Mouse (Mus musculus) megakaryocyte, adult 5-6 weeks (primary cell): ENCODE results near the gene Spag8. TPM values are rescaled to one million over a fixed set of nuclear protein-coding genes. Genes with fewer than 3 reads are reported as not detected.

Source experiments
- ATAC-seq: 2 replicates; pipeline ENCODE4 v1.8.0; 2016; ENCODE audit warnings: mild to moderate bottlenecking, inconsistent platforms; ENCODE audit not compliant: poor library complexity, severe bottlenecking
- total RNA-seq, 2 experiments: library from RNA; stranded (forward) in 1 of 2; stranded (reverse) in 1 of 2; fragments of 153-499, 151-499 nt in 1 of 2; fragments of 221-1000, 200-1000 nt in 1 of 2; gene quantifications; 2 replicates each; pipeline versions ENCODE4 v1.2.3 to v1.2.4; 2015 to 2017

Gene Spag8
- not detected in 2 replicates for total RNA-seq (2015)
- not detected in 2 replicates for total RNA-seq (2017)

DNA sequence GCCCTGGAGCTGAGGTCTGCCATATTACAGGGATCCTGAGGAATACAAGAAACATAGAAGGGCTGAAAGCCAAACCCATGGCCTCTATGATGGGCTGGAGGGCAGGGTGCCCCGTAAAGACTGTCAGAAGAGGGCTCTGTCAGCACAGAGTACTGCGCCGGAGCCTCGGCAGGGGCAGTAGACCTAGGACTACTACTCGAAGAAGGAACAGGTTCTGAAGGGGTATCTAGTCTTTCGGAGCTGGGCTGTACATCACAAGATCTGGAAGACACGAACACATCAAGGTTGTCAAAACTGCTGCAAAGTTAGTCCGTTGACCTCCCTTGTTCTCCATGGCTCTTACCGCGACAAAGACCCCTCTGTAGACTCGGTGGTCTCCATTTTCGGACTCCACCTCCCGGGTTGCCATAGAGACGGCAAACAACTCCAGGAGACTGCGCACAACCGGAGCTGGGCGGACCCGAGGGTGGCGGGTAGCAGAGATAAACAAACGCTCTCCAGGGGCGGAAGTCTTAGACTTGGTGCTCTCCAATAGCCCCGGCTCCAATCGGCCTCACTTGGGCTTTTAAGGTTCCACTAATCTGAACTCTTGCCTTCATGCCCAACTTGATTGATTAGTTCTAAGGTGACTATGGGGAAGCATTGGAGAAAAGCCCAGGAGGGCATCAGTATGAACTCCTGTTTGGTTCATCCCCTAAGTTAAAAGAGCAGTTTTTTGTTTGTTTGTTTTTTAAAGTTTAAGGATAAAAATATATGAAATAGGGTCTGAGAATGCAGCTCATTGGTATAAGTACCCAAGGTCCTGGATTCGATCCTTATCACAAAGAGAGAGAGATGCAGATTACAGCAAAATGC, at the start of gene Spag8:
TSS of gene Spag8 (minus strand) at position 434 of the 855 bp plus-strand sequence.
- no peak for ATAC-seq

DNA sequence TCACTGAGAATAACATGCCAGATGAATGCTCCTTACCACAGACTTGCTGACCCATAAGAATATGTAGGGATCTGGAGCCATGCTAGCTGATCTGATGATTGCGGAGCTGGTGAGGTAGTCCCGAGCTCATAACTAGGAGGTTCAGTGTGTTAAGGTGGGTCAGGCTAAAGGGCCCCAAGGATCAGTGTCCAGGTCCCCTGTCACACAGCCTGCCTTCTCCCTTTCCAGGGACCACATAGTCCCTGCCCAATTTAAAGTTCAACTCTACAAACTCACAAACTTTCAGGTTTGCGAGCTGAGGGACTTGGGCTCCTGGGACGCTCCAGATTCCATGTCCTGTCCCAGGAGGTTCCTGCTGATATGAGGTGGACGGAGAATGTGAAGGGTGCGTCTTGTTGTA, 47.3 kb upstream of the Spag8 start, which contains the start of gene Olfr70:
TSS of gene Olfr70 (minus strand) at position 101 of the 400 bp plus-strand sequence.
- no peak for ATAC-seq

GRCm38 (mm10) chr4:43696561-43696960, 43.2 kb upstream of the Spag8 start:
- ATAC-seq = no peak

DNA sequence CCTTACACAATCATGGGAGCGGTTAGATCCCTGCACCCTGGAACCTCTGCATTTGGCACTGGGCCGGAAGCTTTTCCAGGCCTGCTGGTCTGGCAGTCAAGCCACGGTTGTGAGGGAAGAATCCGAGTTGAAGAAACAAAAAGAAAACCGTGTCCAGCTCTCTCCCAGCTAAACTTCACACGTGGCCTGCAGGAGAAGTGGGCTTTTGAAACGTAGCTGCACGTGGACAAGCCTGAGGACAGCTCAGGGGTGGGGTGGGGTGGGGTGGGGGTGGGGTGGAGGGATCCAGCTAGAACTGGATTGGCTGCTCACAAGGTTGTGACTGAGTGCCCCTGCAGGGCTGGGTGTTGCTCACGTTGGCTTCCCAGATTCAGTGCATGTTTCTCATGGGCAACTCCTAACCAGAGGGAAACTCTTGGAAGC, 41.9 kb upstream of the Spag8 start:
- no peak for ATAC-seq

DNA sequence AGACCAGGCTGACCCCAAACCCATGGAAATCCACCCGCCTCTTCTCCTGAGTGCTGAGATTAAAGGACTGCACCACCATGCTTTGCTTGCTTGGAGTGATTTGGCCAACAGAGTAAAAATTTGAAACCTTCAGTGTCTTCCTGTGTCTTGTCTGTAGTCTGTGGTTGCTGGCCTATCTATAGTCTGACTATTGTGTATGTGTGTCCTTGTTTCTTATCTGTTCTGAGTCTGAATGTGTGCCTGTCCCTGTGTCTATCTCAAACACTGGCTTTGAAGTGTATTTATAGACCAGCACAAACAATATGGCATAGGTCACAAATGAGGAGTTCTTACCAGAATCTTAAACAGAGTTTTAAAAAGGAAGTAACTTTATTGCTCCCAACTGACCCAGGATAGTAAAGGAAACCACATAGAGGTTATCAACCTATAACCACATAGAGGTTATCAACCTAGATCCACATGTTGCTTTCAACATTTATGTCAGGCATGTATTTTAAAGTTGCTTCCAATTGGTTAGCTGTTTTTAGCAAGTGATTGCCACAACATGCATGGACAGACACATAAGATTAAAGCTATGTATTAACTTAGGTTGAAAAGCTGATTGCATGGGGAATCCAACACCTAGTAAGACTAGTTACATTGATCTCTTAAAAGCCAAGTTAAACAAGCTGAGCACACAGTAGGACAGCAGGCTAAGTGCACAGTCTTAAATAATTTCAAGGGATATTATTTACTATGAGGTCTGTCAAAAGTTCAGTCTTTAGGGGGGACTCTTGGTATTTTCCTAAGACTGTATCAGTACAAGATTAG, 41.2 kb upstream of the Spag8 start:
- ATAC-seq = no peak

GRCm38 (mm10) chr4:43693806-43694241, 40.4 kb upstream of the Spag8 start:
- peak; percentile 82 for ATAC-seq

GRCm38 (mm10) chr4:43691026-43691425, 37.6 kb upstream of the Spag8 start:
- no peak for ATAC-seq

DNA sequence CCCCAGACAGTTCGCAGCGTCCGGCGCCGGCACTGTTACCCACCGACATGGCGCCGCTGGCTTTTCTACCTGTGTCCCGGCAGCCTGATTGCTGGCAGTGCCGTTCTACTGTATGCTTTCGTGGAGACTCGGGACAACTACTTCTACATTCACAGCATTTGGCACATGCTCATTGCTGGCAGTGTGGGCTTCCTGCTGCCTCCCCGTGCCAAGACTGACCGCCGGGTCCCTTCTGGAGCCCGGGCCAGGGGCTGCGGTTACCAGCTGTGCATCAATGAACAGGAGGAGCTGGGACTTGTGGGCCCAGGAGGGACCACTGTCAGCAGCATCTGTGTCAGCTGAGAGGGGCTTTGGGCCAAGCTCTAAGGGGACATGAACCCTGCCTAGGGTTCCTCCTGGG, 36.6 kb upstream of the Spag8 start:
- ATAC-seq = no peak

GRCm38 (mm10) chr4:43679416-43680043, 26.1 kb upstream of the Spag8 start:
- no peak for ATAC-seq

- ATAC-seq = no peak
Observed at GRCm38 (mm10) chr4:43678541-43678940, 25.1 kb upstream of the Spag8 start.

GRCm38 (mm10) chr4:43675608-43676007, 22.2 kb upstream of the Spag8 start:
- ATAC-seq = no peak

DNA sequence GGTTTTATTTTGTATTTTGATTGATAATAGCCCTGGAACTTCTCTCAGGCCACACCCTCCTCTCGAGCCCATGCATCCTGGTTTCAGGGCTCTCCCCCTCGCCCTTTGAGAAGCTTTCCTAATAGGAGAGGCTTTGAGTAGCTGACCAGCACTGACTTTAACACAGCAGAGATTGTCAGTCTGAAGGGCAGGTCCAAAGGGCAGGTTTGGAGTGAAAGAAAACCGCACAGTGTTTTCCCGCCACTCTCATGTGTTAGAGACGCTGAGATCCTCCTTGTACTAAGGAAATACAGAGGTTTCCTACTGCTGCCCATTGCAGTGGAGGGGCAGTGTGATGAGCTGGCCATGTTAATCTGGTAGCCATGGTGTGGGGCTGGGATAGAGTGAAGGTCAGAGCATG, 21.6 kb upstream of the Spag8 start:
- ATAC-seq = no peak

GRCm38 (mm10) chr4:43673703-43674102, 20.3 kb upstream of the Spag8 start:
- no peak for ATAC-seq

- ATAC-seq = peak; percentile 59
Observed at GRCm38 (mm10) chr4:43672070-43672469, 18.7 kb upstream of the Spag8 start.

- ATAC-seq = peak; percentile 26; the same call in 1 of the 2 replicates
Observed at GRCm38 (mm10) chr4:43669428-43669794, 16.0 kb upstream of the Spag8 start.

DNA sequence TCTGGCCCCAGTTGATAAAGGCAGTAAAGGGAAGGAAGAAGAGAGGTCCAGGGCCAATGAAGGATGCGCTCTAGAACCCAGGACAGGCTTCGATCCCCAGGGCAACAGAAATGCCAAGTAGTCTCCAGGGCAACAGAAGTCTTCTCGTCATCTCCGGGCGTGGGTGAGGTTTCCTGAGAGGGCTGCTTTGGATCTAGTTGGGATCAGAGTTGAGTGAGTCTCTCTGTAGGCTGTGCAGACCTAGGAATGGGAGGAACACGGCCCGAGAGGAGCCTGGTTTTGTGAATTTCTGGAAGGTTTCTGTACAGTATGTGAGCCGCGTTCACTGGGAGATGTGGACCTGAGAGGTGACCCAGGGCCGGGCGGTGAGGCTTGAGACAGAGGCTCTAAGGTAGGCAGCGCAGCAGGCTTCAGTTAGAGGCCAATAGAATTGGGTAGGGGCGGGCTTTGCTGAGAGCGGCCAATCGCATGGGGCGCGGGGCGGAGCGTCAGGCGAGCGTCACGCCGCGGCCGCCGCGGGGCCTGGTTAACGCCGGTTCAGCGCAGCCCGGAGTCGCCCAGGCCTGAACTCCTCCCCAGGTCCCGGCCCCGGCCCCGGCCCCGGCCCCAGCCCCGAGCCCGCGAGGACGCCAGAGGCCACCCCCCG, 15.5 kb upstream of the Spag8 start, which contains the start of the genes Tmem8b and Fam221b:
TSS of gene Tmem8b (plus strand) at position 190 of the 646 bp plus-strand sequence.
TSS of gene Fam221b (minus strand) at position 364 of the 646 bp plus-strand sequence.
- peak; percentile 95 for ATAC-seq

DNA sequence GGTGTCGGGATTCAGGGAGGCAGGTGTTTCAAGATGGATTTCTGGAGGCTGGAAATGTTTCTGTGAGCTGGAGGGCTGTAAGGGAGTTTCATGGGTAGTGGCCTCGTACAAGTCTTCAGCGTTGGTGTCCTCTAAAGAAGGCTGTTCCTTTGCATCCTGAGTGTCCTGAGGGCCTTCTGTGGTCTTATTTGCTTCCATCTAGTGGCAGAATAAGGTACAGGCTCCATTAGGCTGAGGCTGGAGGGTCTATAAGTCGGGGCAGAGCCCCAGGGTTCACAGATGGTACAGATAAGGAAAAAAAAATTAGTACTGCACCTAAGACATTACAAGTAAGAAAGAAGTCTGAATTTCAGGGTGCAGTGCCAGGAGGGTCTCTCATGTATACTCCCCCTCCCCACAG, 13.0 kb upstream of the Spag8 start:
- no peak for ATAC-seq

DNA sequence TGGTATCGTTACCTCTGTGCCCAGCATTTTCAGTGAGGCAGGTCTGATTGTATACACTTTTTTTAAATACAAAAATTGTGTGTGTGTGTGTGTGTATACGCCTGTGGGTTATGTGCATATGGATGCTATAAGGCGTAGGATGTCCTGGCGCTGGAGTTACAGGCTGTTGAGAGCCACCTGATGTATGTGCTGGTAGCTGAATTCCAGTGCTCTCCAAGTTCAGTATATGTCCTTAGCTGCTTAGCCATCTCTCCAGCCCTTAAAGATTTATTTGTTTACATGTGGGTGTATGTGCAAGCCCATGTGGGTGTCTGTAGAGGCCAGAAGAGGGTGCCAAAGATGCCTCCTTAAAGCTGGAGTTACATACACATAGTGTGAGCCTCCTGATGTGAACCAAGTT, 3.8 kb upstream of the Spag8 start:
- no peak for ATAC-seq

DNA sequence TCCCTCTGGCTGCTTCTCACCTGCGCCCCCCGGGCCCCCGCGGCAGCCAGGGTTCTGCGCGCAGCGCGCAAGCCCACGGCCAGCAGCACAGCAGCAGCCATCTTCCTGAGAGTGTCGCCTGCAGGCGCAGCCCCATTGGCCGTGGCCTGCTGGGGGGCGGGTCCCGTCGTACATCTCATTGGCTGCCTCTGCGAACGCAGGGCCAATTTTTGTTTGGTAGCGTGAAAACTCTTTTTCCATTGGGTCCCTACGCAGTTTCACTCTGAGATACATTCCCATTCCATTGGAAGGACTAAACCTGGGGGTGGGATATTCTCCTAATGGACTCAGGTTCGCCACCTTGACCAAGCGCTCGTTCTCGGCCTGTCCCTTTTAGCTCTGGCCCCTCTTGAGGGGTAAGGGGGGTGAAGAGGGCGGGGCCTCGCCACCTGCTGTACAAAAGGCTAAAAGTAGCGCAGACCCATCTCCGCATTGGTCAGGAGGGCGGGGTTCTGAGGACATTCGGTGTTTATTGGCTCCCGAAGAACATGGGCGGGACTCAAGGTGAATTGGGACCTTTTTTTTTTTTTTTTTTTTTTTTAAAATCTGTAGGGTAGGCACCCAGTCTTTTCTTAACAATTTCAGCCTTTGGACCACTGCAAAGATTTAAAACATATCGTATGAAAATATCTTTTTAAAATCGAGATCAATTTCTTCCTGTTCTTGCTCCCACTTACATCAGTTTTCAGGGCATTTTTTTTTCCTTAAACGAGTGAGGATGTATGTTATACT, 3.1 kb upstream of the Spag8 start, which contains the start of gene Hint2:
TSS of gene Hint2 (minus strand) at position 128 of the 771 bp plus-strand sequence.
- ATAC-seq = peak; percentile 96
